ENCODE assay signal across 15 mouse cellular contexts in the genomic region with DNA sequence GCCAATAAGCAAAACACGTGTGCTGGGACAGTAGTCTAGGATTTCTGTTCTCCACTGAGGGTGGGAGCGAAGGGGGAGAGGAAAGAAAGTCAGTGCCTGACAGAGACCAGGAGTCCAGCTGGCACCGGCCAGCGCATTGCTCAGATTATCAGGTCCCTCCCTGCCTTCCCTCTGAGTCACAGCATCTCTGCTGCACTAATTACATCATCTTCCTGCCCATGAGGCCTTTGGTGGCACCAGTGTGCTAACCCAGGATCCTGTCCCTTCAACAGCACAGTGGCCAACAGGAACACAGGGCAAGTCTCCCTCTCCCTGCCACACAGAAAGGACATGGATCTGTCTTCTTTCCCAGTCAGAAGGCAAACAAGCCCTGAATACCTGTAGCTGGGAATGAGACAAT. TPM values are rescaled to one million over a fixed set of nuclear protein-coding genes. Genes with fewer than 3 reads are reported as not detected.
DNase-seq lines count a peak whose midpoint lies in the region; ATAC-seq and TF ChIP-seq lines count a peak whose summit lies in the region.
"Had no signal": no experiment of that assay in that cellular context is flagged by ENCODE, and none has a peak within 500 bp of the region (broad histone marks: within the 10 kb centered on the region; RNA-seq: fewer than 3 reads in every experiment).

No protein-coding gene starts in this region.

- intact Hi-C loops in gastrocnemius, postnatal 36 days (cut with DNase I) = no loop called here

- H3K4me2 ChIP-seq in heart, embryonic 11.5 days = no peak overlapping the region
- H3K4me2 ChIP-seq: embryonic facial prominence, embryonic 13.5 days; limb, embryonic 15.5 days had no signal

- H3K27ac ChIP-seq in heart, embryonic 11.5 days (ENCODE audit: low read depth, low read length) = no peak overlapping the region
- H3K27ac ChIP-seq: embryonic facial prominence, embryonic 13.5 days; hindbrain, embryonic 10.5 days; limb, embryonic 15.5 days had no signal

- WGBS in heart, embryonic 11.5 days (ENCODE audit: insufficient replicate concordance) = 23% methylated on average over 4 of the region's 4 CpGs

- H3K4me1 ChIP-seq in heart, embryonic 11.5 days (ENCODE audit: control insufficient read depth, insufficient read depth, low read length) = peaks cover 25% of the 10 kb centered on the region
- H3K4me1 ChIP-seq in megakaryocyte, embryonic 14.5 days = peaks cover 59% of the 10 kb centered on the region

- no peak for TF ChIP-seq CTCF in Patski (IDR thresholded peaks at IDR 0.05)

- in situ Hi-C loops in Patski (cut with MboI; ENCODE audit: low pct_unique_long_range_greater_than_20kb) = no loop called here

- ATAC-seq in heart, embryonic 11.5 days (replicated peaks; ENCODE audit: insufficient number of reproducible peaks, low FRiP score, low TSS enrichment) = no peak
- peak; percentile 38 for ATAC-seq in Patski

- no peak overlapping the region for H3K4me3 ChIP-seq in heart, embryonic 11.5 days (ENCODE audit: low read depth, low read length)
- peak overlapping the region; percentile 7 for H3K4me3 ChIP-seq in megakaryocyte, embryonic 14.5 days (replicated peaks)
- H3K4me3 ChIP-seq: embryonic facial prominence, embryonic 13.5 days; hindbrain, embryonic 10.5 days; limb, embryonic 15.5 days had no signal

- DNase-seq in heart, adult 11 months = peak; percentile 95
- DNase-seq in Patski (ENCODE audit: low read depth, low spot score) = peak; percentile 44
- DNase-seq in heart, adult 8-10 months (ENCODE audit: low spot score) = peak; percentile 31
- no peak for DNase-seq in layer of hippocampus, adult 18-20 months (ENCODE audit: low spot score in 2 of 2)
- no peak for DNase-seq in urinary bladder, postnatal 36 days (ENCODE audit: low spot score in 2 of 2)
- DNase-seq in gastrocnemius, postnatal 36 days = no peak
- DNase-seq: cerebellum, adult 9-10 months; kidney, adult 9 months; lung, postnatal 10 days; spleen, adult 18-20 months had no signal

- peaks cover 31% of the 10 kb centered on the region for H3K27me3 ChIP-seq in heart, embryonic 11.5 days (ENCODE audit: control insufficient read depth, insufficient read depth, low read length)
- H3K27me3 ChIP-seq in Patski = no peaks in the 10 kb centered on the region
- peaks cover 47% of the 10 kb centered on the region for H3K27me3 ChIP-seq in megakaryocyte, embryonic 14.5 days (replicated peaks)

- H3K9ac ChIP-seq in heart, embryonic 11.5 days (ENCODE audit: low read depth, low read length) = no peak overlapping the region
- H3K9ac ChIP-seq: embryonic facial prominence, embryonic 13.5 days; limb, embryonic 15.5 days had no signal

- POLR2A ChIA-PET in Patski (lab: Charles Lee) = interaction anchor here (0.7 kb wide), 1 partner anchor 59 kb away, joined by 4 read pairs; no protein-coding TSS in a partner anchor

- H3K36me3 ChIP-seq in heart, embryonic 11.5 days (ENCODE audit: control insufficient read depth, insufficient read depth, low read length) = no peaks in the 10 kb centered on the region
- no peaks in the 10 kb centered on the region for H3K36me3 ChIP-seq in megakaryocyte, embryonic 14.5 days (replicated peaks; ENCODE audit: low read length)
- H3K36me3 ChIP-seq: embryonic facial prominence, embryonic 13.5 days; limb, embryonic 15.5 days had no signal

- CTCF ChIA-PET in Patski (lab: Charles Lee) = interaction anchor here (0.9 kb wide), 1 partner anchor 30 kb away, joined by 3 read pairs; no protein-coding TSS in a partner anchor

- H3K9me3 ChIP-seq in heart, embryonic 11.5 days (replicated peaks; ENCODE audit: control insufficient read depth, low read length) = no peaks in the 10 kb centered on the region
- no peaks in the 10 kb centered on the region for H3K9me3 ChIP-seq in megakaryocyte, embryonic 14.5 days
- H3K9me3 ChIP-seq: embryonic facial prominence, embryonic 13.5 days; hindbrain, embryonic 10.5 days; limb, embryonic 15.5 days had no signal

RNA-seq across cellular contexts. Expression of a gene that starts 4.7 kb away (rescaled TPM):
- 1.2 and 1.6 TPM in 2 replicates for polyA plus RNA-seq in heart, embryonic 11.5 days (2014; fragmentation: Nextera tagmentation; extraction: Ambion mirVana)
- 14.8 TPM for polyA plus RNA-seq in Patski (2021)
- 1 to 10 TPM in 3 of 4 experiments, under 1 TPM in 1; 1.00 to 2.1 (median 1.2) TPM for total RNA-seq in heart, adult 8-10 months (2022)
- 1.2 TPM in 1 of 2 replicates, not detected in the other for polyA plus RNA-seq in megakaryocyte, embryonic 14.5 days (2012; ENCODE audit: insufficient read depth, low replicate concordance)
- 1 to 10 TPM; 6.3 to 8.0 TPM for total RNA-seq in layer of hippocampus, adult 18-20 months (2021)
- 1 to 10 TPM in 1 of 2 experiments, under 1 TPM in 1; 0.81 to 1.5 TPM for total RNA-seq in gastrocnemius, postnatal 36 days (2021)

RNA-seq across cellular contexts. Expression of a gene that starts 9.9 kb away (rescaled TPM):
- 11.2 and 19.6 TPM in 2 replicates for polyA plus RNA-seq in heart, embryonic 11.5 days (2014; fragmentation: Nextera tagmentation; extraction: Ambion mirVana)
- 109 TPM for polyA plus RNA-seq in Patski (2021)
- 10 to 100 TPM; 53.2 to 61.7 (median 56.4) TPM for total RNA-seq in heart, adult 8-10 months (2022)
- polyA plus RNA-seq in megakaryocyte, embryonic 14.5 days (2012; ENCODE audit: insufficient read depth, low replicate concordance) = 49.7 and 71.3 TPM in 2 replicates
- 100 to 1,000 TPM in 1 of 2 experiments, 10 to 100 TPM in 1; 89.8 to 108 TPM for total RNA-seq in layer of hippocampus, adult 18-20 months (2021)
- 10 to 100 TPM; 50.0 to 56.2 TPM for total RNA-seq in gastrocnemius, postnatal 36 days (2021)

RNA-seq across cellular contexts. Expression of a gene that starts 35.4 kb away (rescaled TPM):
- 0.23 and 0.37 TPM in 2 replicates for polyA plus RNA-seq in heart, embryonic 11.5 days (2014; fragmentation: Nextera tagmentation; extraction: Ambion mirVana)
- polyA plus RNA-seq in Patski (2021) = 7.6 TPM
- 1 to 10 TPM in 1 of 4 experiments, under 1 TPM in 3; 0.41 to 1.1 (median 0.84) TPM for total RNA-seq in heart, adult 8-10 months (2022)
- polyA plus RNA-seq in megakaryocyte, embryonic 14.5 days (2012; ENCODE audit: insufficient read depth, low replicate concordance) = not detected in 2 replicates
- 1 to 10 TPM; 7.4 to 9.7 TPM for total RNA-seq in layer of hippocampus, adult 18-20 months (2021)
- total RNA-seq in gastrocnemius, postnatal 36 days (2021) = not detected

RNA-seq across cellular contexts. Expression of a gene that starts 42.0 kb away (rescaled TPM):
- polyA plus RNA-seq in heart, embryonic 11.5 days (2014; fragmentation: Nextera tagmentation; extraction: Ambion mirVana) = 9.8 and 9.9 TPM in 2 replicates
- 69.7 TPM for polyA plus RNA-seq in Patski (2021)
- 1 to 10 TPM; 2.0 to 2.8 (median 2.6) TPM for total RNA-seq in heart, adult 8-10 months (2022)
- polyA plus RNA-seq in megakaryocyte, embryonic 14.5 days (2012; ENCODE audit: insufficient read depth, low replicate concordance) = 0.46 TPM in 1 of 2 replicates, not detected in the other
- 100 to 1,000 TPM; 217 to 222 TPM for total RNA-seq in layer of hippocampus, adult 18-20 months (2021)
- 1 to 10 TPM; 2.5 to 4.2 TPM for total RNA-seq in gastrocnemius, postnatal 36 days (2021)

RNA-seq across cellular contexts. Expression of a gene that starts 55.4 kb away (rescaled TPM):
- polyA plus RNA-seq in heart, embryonic 11.5 days (2014; fragmentation: Nextera tagmentation; extraction: Ambion mirVana) = 20.4 and 21.1 TPM in 2 replicates
- 0.41 TPM for polyA plus RNA-seq in Patski (2021)
- 1 to 10 TPM; 5.6 to 9.4 (median 7.7) TPM for total RNA-seq in heart, adult 8-10 months (2022)
- 9.6 and 18.2 TPM in 2 replicates for polyA plus RNA-seq in megakaryocyte, embryonic 14.5 days (2012; ENCODE audit: insufficient read depth, low replicate concordance)
- 1 to 10 TPM in 1 of 2 experiments, under 1 TPM in 1; 0.97 to 1.4 TPM for total RNA-seq in layer of hippocampus, adult 18-20 months (2021)
- total RNA-seq in gastrocnemius, postnatal 36 days (2021) = 1 to 10 TPM; 1.4 to 1.7 TPM

Comparison
In these comparisons a context has a peak if more than half of its experiments do, and no peak if none do; other contexts are left out.
1. DNase-seq: peak in heart, adult 11 months (single experiment), Patski (single experiment) and heart, adult 8-10 months (single experiment); none in layer of hippocampus, adult 18-20 months (0 of 2), urinary bladder, postnatal 36 days (0 of 2) and gastrocnemius, postnatal 36 days (0 of 2).